Mouse (Mus musculus) erythroblast, embryonic 14.5 days (primary cell): Measurements from ENCODE around the gene Tubg2.

Experiments used
- GATA1 ChIP-seq: IDR thresholded peaks from 2 replicates; pipeline ENCODE4 v1.6.1; 2012; ENCODE audit warnings: low read length, inconsistent platforms, mixed read lengths
- TAL1 ChIP-seq: IDR thresholded peaks from 3 replicates; pipeline ENCODE4 v1.6.1; 2012; ENCODE audit warnings: low read length, inconsistent platforms, mixed read lengths

DNA sequence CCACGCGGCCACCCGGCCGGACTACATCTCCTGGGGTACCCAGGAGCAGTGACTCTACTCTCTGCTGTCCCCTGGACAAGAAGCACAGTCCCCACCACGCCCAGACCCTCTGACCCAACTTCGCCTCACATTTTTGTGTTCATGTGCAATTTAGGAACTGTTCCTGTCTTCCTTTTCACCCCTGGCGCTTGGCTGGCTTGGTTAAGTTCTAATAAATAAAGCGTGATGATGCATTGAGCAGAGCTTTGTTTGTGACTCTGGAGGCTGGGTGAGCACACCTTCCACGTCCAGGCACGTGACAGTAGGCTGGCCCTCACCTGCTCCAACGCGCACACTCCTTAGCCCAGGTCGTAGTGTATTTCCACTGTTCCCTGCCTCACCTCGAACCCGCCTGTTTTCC, 5.8 kb downstream of the Tubg2 start:
- TF ChIP-seq GATA1 (no peak), TAL1 (no peak)
